Mouse (Mus musculus) heart, embryonic 14.5 days (tissue): ENCODE measurements around the gene Comtd1. TPM values are rescaled to one million over a fixed set of nuclear protein-coding genes. Genes with fewer than 3 reads are reported as not detected.

Experiments
- ATAC-seq: fragments of 200-750 bp; cut with Nextera tagmentation; 2 replicates; pipeline ENCODE4 v1.8.0; 2017; ENCODE audit warnings: low read depth, moderate TSS enrichment; ENCODE audit not compliant: insufficient number of reproducible peaks, insufficient read depth, low FRiP score
- H3K27ac ChIP-seq, 2 experiments: fragments of 200-500 bp in 1 of 2; fragments of 300-500 bp in 1 of 2; sonication (generic) in 1 of 2; replicated peaks in 1 of 2; 2 replicates each; pipeline ENCODE4 v1.5.1; 2012 to 2014; ENCODE audit warnings: low read depth in 2 of 2, low read length in 2 of 2, control low read depth in 1 of 2, mild to moderate bottlenecking in 1 of 2, mixed read lengths in 1 of 2; ENCODE audit not compliant: control insufficient read depth in 1 of 2, insufficient read depth in 1 of 2
- H3K27me3 ChIP-seq: fragments of 300-500 bp; sonication (generic); 2 replicates; pipeline ENCODE4 v1.6.1; 2014; ENCODE audit warnings: mild to moderate bottlenecking, low read length, control low read depth; ENCODE audit not compliant: control insufficient read depth, insufficient read depth
- H3K36me3 ChIP-seq: fragments of 300-500 bp; sonication (generic); 2 replicates; pipeline ENCODE4 v1.6.1; 2014; ENCODE audit warnings: mild to moderate bottlenecking, control low read depth, low read length, mixed read lengths; ENCODE audit not compliant: control insufficient read depth, insufficient read depth
- H3K4me1 ChIP-seq, 2 experiments: fragments of 200-500 bp in 1 of 2; fragments of 300-500 bp in 1 of 2; sonication (generic) in 1 of 2; 2 replicates each; pipeline ENCODE4 v1.6.1; 2012 to 2014; ENCODE audit warnings: low read length in 2 of 2, control low read depth in 1 of 2, mixed read lengths in 1 of 2; ENCODE audit not compliant: control insufficient read depth in 2 of 2, insufficient read depth in 2 of 2
- H3K4me2 ChIP-seq: fragments of 300-500 bp; sonication (generic); 2 replicates; pipeline ENCODE4 v1.6.1; 2014; ENCODE audit warnings: mild to moderate bottlenecking, low read length
- H3K4me3 ChIP-seq, 2 experiments: fragments of 200-500 bp in 1 of 2; fragments of 300-500 bp in 1 of 2; sonication (generic) in 1 of 2; 2 replicates each; pipeline ENCODE4 v1.5.1; 2012 to 2014; ENCODE audit warnings: low read length in 2 of 2, mild to moderate bottlenecking in 2 of 2, control low read depth in 1 of 2, low read depth in 1 of 2, moderate library complexity in 1 of 2; ENCODE audit not compliant: control insufficient read depth in 1 of 2, insufficient read depth in 1 of 2
- H3K9ac ChIP-seq: fragments of 300-500 bp; sonication (generic); 2 replicates; pipeline ENCODE4 v1.6.1; 2014; ENCODE audit warnings: mild to moderate bottlenecking, low read length
- H3K9me3 ChIP-seq: fragments of 300-500 bp; sonication (generic); 2 replicates; pipeline ENCODE4 v1.6.1; 2016; ENCODE audit warnings: low read length, control low read depth; ENCODE audit not compliant: control insufficient read depth
- WGBS: fragments of 180-500 bp; shearing (Covaris S2); extraction: QIAGEN DNeasy Blood & Tissue Kit; methylation state at CpG from one replicate; pipeline ENCODE4 v1.1.7; 2014; 5-methylcytosine and 5-hydroxymethylcytosine counted together
- polyA plus RNA-seq: library from polyadenylated mRNA; unstranded; fragments of >200 nt; fragmentation: Nextera tagmentation; extraction: Ambion mirVana; gene quantifications from 2 replicates; pipeline ENCODE4 v1.2.1, GENCODE M21; 2014

Gene Comtd1
- polyA plus RNA-seq, 1 experiment from 2014 or later, result 41.0 TPM

DNA sequence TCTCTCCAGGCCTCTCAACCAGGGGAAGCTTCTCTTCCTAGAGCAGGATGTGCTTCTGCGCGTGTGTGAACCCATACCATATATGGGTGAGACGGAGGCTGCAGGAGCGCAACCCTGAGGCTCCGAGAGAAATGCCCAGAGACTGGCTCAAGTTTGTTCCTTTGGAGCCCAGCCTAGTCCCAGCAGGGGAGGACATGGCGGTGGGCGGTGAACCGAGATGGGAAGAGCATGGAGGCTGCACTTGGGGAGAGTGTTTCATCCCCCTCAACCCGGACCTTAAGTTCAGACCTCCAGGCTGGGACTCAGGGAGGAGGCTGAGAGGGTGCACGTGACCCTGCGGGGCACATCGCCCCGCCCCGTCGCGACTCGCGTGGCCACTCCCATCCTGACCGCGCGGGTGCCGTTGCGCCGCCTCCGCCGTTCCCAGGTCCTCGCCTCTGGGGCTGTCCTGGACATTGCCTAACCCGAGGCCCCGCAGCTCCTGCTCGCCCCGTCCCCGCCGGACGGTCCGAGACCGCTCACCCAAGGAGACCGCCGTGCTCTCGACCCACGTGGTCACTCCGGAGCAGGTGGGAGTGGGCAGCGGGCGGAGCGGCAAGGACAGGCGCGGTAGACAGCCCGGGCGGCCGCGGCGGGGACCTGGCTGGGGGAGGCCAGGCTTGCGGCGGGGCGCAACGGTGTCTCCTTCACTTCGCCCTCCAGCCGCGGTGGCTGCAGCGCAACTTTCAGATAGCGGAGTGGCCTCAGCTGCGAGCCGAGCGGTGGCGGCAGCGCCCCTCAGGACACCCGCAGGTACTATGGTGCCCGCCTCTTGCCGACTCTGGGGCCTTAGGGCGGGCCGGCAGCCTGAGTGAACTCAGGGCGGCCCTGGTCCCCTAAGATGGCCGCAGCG, 17.7 kb downstream of the Comtd1 start:
- H3K27ac ChIP-seq, result peak overlapping the region; percentile 97 to 100
- H3K4me2 ChIP-seq, result peak overlapping the region; percentile 93
- H3K9me3 ChIP-seq, result no peaks in the 10 kb centered on the region
- no peaks in the 10 kb centered on the region for H3K27me3 ChIP-seq
- ATAC-seq, result peak; percentile 99
- H3K36me3 ChIP-seq, result peaks cover 35% of the 10 kb centered on the region
- peak overlapping the region; percentile 95 to 96 for H3K4me3 ChIP-seq
- H3K4me1 ChIP-seq, result peaks cover 16 to 37% of the 10 kb centered on the region in 2 experiments
- H3K9ac ChIP-seq, result peak overlapping the region; percentile 97
- WGBS, result under 1% methylated on average over 55 of the region's 73 CpGs

DNA sequence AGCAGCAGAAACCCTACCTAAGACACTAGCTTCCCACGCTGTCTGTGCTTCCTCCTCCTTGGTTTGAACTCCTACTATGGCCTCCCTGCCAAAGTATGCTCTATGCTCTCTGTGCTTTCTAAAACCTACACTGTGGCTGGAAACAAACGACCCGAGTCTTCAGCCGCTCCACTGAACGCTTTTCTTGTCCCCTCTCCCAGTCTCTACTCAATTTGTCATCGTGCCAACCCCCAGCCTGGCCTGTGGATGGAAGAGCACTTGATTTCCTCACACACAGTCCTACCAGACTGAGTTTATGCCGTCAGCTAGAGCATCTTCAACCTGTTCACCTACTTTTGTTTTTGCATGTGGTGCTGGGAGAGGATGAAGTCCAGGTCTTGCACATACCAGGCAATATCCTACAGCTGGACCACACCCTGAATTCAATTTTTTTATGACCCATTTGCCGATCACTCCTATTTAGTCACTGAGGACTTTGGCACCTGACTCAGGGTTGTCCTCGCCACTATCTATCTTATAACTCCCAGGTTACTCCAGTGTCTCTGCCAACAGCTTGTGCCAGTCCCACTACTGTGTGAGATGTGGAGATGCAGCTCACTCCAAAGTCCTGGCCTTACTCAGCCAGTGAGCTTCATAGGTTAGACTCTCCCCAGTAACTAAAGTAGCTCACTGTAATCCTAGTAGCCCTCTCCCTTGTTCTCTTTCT, 22.8 kb downstream of the Comtd1 start:
- H3K4me2 ChIP-seq, result no peak overlapping the region
- H3K9ac ChIP-seq, result no peak overlapping the region
- no peak for ATAC-seq
- 72% methylated on average over 9 of the region's 9 CpGs for WGBS
- no peaks in the 10 kb centered on the region for H3K27me3 ChIP-seq
- no peaks in the 10 kb centered on the region for H3K9me3 ChIP-seq
- no peak overlapping the region for H3K4me3 ChIP-seq
- peak overlapping the region in 1 of 2 experiments; percentile 99; a peak in 2 of 4 replicates for H3K27ac ChIP-seq
- H3K4me1 ChIP-seq, result peaks cover 49 to 58% of the 10 kb centered on the region in 2 experiments
- no peaks in the 10 kb centered on the region for H3K36me3 ChIP-seq

DNA sequence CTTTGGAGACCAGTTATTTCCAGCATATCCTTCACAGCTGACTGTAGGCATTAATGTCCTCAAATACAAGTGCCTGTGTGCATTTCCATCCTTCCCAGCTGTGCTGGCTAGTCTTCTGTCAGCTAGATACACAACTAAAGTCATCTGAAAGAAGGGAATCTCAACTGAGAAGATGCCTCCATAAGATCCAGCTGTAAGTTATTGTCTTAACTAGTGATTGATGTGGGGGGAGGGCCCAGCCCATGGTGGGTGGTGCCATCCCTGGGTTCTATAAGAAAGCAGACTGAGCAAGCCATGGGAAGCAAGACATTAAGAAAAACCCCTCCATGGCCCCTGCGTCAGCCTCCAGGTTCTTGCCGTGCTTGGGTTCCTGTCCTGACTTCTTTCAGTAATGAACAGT, 23.8 kb downstream of the Comtd1 start, which contains the start of gene Vdac2:
Gene Vdac2 (plus strand): TSS at position 301 of the 400 bp plus-strand sequence.
- peaks cover 42 to 50% of the 10 kb centered on the region in 2 experiments for H3K4me1 ChIP-seq
- H3K27ac ChIP-seq, result peak within 1 kb of the TSS; percentile 80 to 99
- ATAC-seq, result no peak
- no peaks in the 10 kb centered on the region for H3K27me3 ChIP-seq
- H3K9me3 ChIP-seq, result no peaks in the 10 kb centered on the region
- peak within 1 kb of the TSS; percentile 34 for H3K4me2 ChIP-seq
- H3K36me3 ChIP-seq, result no peaks in the 10 kb centered on the region
- WGBS, result 80% methylated on average over 2 of the region's 2 CpGs
- H3K9ac ChIP-seq, result no peak within 1 kb of the TSS
- H3K4me3 ChIP-seq, result no peak within 1 kb of the TSS

DNA sequence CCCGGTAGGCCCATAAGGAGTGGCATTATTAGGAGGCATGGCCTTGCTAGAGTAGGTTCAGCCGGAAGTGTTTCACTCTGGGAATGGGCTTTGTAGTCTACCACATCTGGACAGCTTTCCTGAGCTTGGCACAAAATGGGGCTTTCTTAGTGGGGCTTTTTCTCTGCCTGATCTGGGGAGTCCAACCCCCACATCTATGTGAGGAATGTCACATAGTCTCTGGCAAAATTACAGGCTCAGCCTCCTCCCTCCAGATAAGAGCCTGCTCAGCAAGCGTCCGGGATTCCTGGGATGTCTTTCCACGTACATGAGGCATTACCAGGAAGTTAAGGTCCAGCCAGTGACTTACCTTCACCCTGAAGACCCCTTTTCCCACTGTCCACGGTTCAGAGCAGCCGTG, 24.9 kb downstream of the Comtd1 start:
- Histone ChIP-seq H3K4me3 (no peak overlapping the region), H3K4me1 (peaks cover 39 to 47% of the 10 kb centered on the region in 2 experiments), H3K4me2 (peak overlapping the region; percentile 34), H3K9me3 (no peaks in the 10 kb centered on the region), H3K36me3 (no peaks in the 10 kb centered on the region), H3K9ac (no peak overlapping the region), H3K27me3 (no peaks in the 10 kb centered on the region), H3K27ac (peak overlapping the region; percentile 80 to 99)
- ATAC-seq, result peak; percentile 63
- WGBS, result 20% methylated on average over 7 of the region's 7 CpGs

DNA sequence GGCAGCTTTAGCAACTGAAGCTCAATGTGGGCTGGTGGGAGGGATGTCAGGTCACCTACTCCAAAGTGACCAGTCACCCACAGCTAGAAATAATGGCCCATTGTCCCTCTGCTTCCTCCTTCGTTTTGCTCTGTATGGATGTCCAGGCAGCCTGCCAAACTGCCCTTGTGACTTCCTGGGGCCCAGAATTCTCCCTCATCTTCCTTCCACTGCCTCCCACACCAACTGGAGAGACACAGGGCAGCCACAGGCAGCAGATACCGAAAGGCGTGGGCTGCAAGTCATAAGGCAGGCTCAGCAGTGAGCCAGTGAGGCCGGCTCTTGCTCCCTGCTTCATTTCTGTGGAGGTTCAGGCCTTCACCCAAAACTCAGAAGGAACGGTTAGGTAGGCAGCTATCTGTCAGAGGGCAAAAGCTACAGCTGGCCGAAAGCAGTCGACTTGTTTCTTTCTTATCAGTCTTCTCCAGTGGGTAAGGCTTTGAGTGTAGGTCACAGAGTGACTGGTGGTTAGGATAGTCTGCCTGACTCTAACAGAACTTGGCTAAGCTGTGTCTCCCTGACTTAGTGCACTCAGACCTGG, 25.9 kb downstream of the Comtd1 start:
- Histone ChIP-seq H3K4me2 (peak overlapping the region; percentile 46), H3K4me1 (peaks cover 39 to 47% of the 10 kb centered on the region in 2 experiments), H3K4me3 (no peak overlapping the region), H3K36me3 (no peaks in the 10 kb centered on the region), H3K9me3 (no peaks in the 10 kb centered on the region), H3K27ac (peak overlapping the region; percentile 93 to 99), H3K9ac (peak overlapping the region; percentile 25), H3K27me3 (no peaks in the 10 kb centered on the region)
- 2% methylated on average over 7 of the region's 7 CpGs for WGBS
- peak; percentile 62 for ATAC-seq

DNA sequence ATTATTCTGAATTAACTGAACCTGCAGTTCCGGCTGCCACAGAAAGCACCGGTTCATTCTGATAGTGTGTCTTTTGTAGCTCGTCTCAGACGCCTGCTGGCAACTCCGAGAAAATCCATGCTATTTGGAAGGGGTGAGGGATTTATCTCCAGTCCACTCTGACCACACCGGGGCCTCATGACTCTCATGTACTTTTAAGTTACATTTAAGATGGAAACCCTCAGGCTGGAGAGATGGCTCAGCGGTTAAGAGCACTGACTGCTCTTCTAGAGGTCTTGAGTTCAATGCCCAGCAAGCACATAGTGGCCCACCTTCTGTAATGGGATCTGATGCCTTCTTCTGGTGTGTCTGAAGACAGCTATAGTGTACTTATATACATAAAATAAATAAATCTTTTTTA, 26.5 kb downstream of the Comtd1 start:
- Histone ChIP-seq H3K36me3 (no peaks in the 10 kb centered on the region), H3K9me3 (no peaks in the 10 kb centered on the region), H3K27ac (peak overlapping the region; percentile 93 to 99), H3K4me3 (no peak overlapping the region), H3K27me3 (no peaks in the 10 kb centered on the region), H3K4me1 (peaks cover 39 to 47% of the 10 kb centered on the region in 2 experiments), H3K9ac (no peak overlapping the region), H3K4me2 (no peak overlapping the region)
- 32% methylated on average over 7 of the region's 7 CpGs for WGBS
- ATAC-seq, result no peak

DNA sequence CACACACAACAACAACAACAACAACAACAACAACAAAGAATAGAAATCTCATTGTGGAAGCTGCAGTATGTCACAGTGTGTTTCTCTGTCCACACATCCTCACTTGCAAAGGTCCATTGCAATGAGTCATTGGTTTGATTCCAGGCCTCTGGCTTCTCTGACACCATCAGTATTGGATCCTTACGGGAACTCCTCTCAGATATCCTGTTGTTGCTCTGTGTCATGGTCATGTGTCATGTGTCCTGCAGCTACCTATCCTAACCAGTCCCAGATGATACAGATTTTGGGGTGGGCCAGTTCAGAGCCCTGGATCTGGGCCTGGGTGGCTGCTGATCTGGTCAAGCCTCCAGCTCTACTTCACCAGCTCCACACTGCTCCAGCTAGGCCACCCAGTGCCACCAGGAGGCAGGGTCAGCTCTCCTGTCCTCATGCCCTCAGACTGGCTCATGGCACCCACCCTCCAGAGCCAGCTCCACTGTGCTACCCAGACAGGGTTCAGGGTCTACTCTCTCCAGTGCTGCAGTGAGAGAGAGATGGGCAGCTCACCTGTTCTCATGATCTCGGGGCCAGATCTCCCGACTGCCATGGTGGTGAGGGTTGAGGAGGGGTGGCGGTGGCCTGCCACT, 27.8 kb downstream of the Comtd1 start:
- Histone ChIP-seq H3K4me3 (no peak overlapping the region), H3K27ac (no peak overlapping the region), H3K4me2 (no peak overlapping the region), H3K27me3 (no peaks in the 10 kb centered on the region), H3K4me1 (peaks cover 32 to 42% of the 10 kb centered on the region in 2 experiments), H3K9ac (no peak overlapping the region), H3K9me3 (no peaks in the 10 kb centered on the region), H3K36me3 (no peaks in the 10 kb centered on the region)
- no peak for ATAC-seq
- WGBS, result 81% methylated on average over 4 of the region's 4 CpGs
